Mouse (Mus musculus): Measurements from ENCODE around the gene Rpl22l1. TPM values are rescaled to one million over a fixed set of nuclear protein-coding genes. Genes with fewer than 3 reads are reported as not detected.
"Not testable (repeated sequence)": the region's sequence is repeated elsewhere in the genome, so short reads cannot be mapped to it uniquely, and the experiment has no call there.

Gene Rpl22l1
- polyA plus RNA-seq, 1 experiment from 2014 or later, result 174 TPM

- no peaks in the 10 kb centered on the region for H3K27me3 ChIP-seq (replicated peaks; ENCODE audit: control insufficient read depth, insufficient read depth, low read length)
- no peaks in the 10 kb centered on the region for H3K9me3 ChIP-seq (ENCODE audit: control insufficient read depth, low read length)
- ATAC-seq, result no peak
- 85% methylated on average over 4 of the region's 4 CpGs for WGBS
- no peaks in the 10 kb centered on the region for H3K4me1 ChIP-seq (replicated peaks; ENCODE audit: control insufficient read depth, insufficient read depth, low read length)
- no peak overlapping the region for H3K9ac ChIP-seq (replicated peaks; ENCODE audit: low read depth, low read length)
- H3K4me2 ChIP-seq (ENCODE audit: low read length), result no peak overlapping the region
- no peak overlapping the region for H3K4me3 ChIP-seq (replicated peaks; ENCODE audit: low read length)
- H3K36me3 ChIP-seq (ENCODE audit: control insufficient read depth, insufficient read depth), result no peaks in the 10 kb centered on the region
- H3K27ac ChIP-seq (ENCODE audit: low read length), result no peak overlapping the region
Observed at GRCm38 (mm10) chr3:28816010-28816540, 10.8 kb downstream of the Rpl22l1 start.

GRCm38 (mm10) chr3:28826272-28826671, 21.0 kb downstream of the Rpl22l1 start:
- H3K4me2 ChIP-seq (ENCODE audit: low read length), result no peak overlapping the region
- H3K4me1 ChIP-seq (replicated peaks; ENCODE audit: control insufficient read depth, insufficient read depth, low read length), result no peaks in the 10 kb centered on the region
- H3K9ac ChIP-seq (replicated peaks; ENCODE audit: low read depth, low read length), result no peak overlapping the region
- no peaks in the 10 kb centered on the region for H3K27me3 ChIP-seq (replicated peaks; ENCODE audit: control insufficient read depth, insufficient read depth, low read length)
- H3K9me3 ChIP-seq (ENCODE audit: control insufficient read depth, low read length), result no peaks in the 10 kb centered on the region
- 83% methylated on average over 1 of the region's 1 CpGs for WGBS
- no peaks in the 10 kb centered on the region for H3K36me3 ChIP-seq (ENCODE audit: control insufficient read depth, insufficient read depth)
- no peak overlapping the region for H3K27ac ChIP-seq (ENCODE audit: low read length)
- no peak overlapping the region for H3K4me3 ChIP-seq (replicated peaks; ENCODE audit: low read length)
- ATAC-seq, result no peak

GRCm38 (mm10) chr3:28827605-28828004, 22.4 kb downstream of the Rpl22l1 start:
- no peaks in the 10 kb centered on the region for H3K9me3 ChIP-seq (ENCODE audit: control insufficient read depth, low read length)
- no peaks in the 10 kb centered on the region for H3K4me1 ChIP-seq (replicated peaks; ENCODE audit: control insufficient read depth, insufficient read depth, low read length)
- H3K4me2 ChIP-seq (ENCODE audit: low read length), result no peak overlapping the region
- no peak overlapping the region for H3K9ac ChIP-seq (replicated peaks; ENCODE audit: low read depth, low read length)
- no peak overlapping the region for H3K27ac ChIP-seq (ENCODE audit: low read length)
- ATAC-seq, result no peak
- WGBS, result 73% methylated on average over 2 of the region's 2 CpGs
- H3K36me3 ChIP-seq (ENCODE audit: control insufficient read depth, insufficient read depth), result no peaks in the 10 kb centered on the region
- no peak overlapping the region for H3K4me3 ChIP-seq (replicated peaks; ENCODE audit: low read length)
- H3K27me3 ChIP-seq (replicated peaks; ENCODE audit: control insufficient read depth, insufficient read depth, low read length), result no peaks in the 10 kb centered on the region

- no peak overlapping the region for H3K9ac ChIP-seq (replicated peaks; ENCODE audit: low read depth, low read length)
- WGBS, result 85% methylated on average over 2 of the region's 2 CpGs
- ATAC-seq, result no peak
Observed at GRCm38 (mm10) chr3:28829454-28829853, 24.2 kb downstream of the Rpl22l1 start.

GRCm38 (mm10) chr3:28836796-28837371, 31.6 kb downstream of the Rpl22l1 start:
- Histone ChIP-seq H3K36me3 (ENCODE audit: control insufficient read depth, insufficient read depth) (no peaks in the 10 kb centered on the region), H3K4me1 (replicated peaks; ENCODE audit: control insufficient read depth, insufficient read depth, low read length) (no peaks in the 10 kb centered on the region), H3K9me3 (ENCODE audit: control insufficient read depth, low read length) (no peaks in the 10 kb centered on the region), H3K4me3 (replicated peaks; ENCODE audit: low read length) (no peak overlapping the region), H3K27me3 (replicated peaks; ENCODE audit: control insufficient read depth, insufficient read depth, low read length) (no peaks in the 10 kb centered on the region), H3K9ac (replicated peaks; ENCODE audit: low read depth, low read length) (no peak overlapping the region), H3K27ac (ENCODE audit: low read length) (no peak overlapping the region), H3K4me2 (ENCODE audit: low read length) (no peak overlapping the region)
- WGBS, result 84% methylated on average over 2 of the region's 2 CpGs
- no peak for ATAC-seq

More at GRCm38 (mm10) chr3:28829454-28829853, 24.2 kb downstream of the Rpl22l1 start:
- no peaks in the 10 kb centered on the region for H3K27me3 ChIP-seq (replicated peaks; ENCODE audit: control insufficient read depth, insufficient read depth, low read length)
- no peak overlapping the region for H3K4me2 ChIP-seq (ENCODE audit: low read length)
- no peaks in the 10 kb centered on the region for H3K9me3 ChIP-seq (ENCODE audit: control insufficient read depth, low read length)
- no peaks in the 10 kb centered on the region for H3K36me3 ChIP-seq (ENCODE audit: control insufficient read depth, insufficient read depth)
- H3K4me1 ChIP-seq (replicated peaks; ENCODE audit: control insufficient read depth, insufficient read depth, low read length), result no peaks in the 10 kb centered on the region
- no peak overlapping the region for H3K4me3 ChIP-seq (replicated peaks; ENCODE audit: low read length)
- H3K27ac ChIP-seq (ENCODE audit: low read length), result no peak overlapping the region

- H3K9ac ChIP-seq (replicated peaks; ENCODE audit: low read depth, low read length), result no peak overlapping the region
- no peaks in the 10 kb centered on the region for H3K27me3 ChIP-seq (replicated peaks; ENCODE audit: control insufficient read depth, insufficient read depth, low read length)
- no peaks in the 10 kb centered on the region for H3K9me3 ChIP-seq (ENCODE audit: control insufficient read depth, low read length)
- H3K4me2 ChIP-seq (ENCODE audit: low read length), result no peak overlapping the region
- H3K4me3 ChIP-seq (replicated peaks; ENCODE audit: low read length), result no peak overlapping the region
- no peaks in the 10 kb centered on the region for H3K4me1 ChIP-seq (replicated peaks; ENCODE audit: control insufficient read depth, insufficient read depth, low read length)
- no peak overlapping the region for H3K27ac ChIP-seq (ENCODE audit: low read length)
- H3K36me3 ChIP-seq (ENCODE audit: control insufficient read depth, insufficient read depth), result no peaks in the 10 kb centered on the region
- 23% methylated on average over 3 of the region's 3 CpGs for WGBS
- ATAC-seq, result no peak
Observed at GRCm38 (mm10) chr3:28841886-28842649, 36.8 kb downstream of the Rpl22l1 start.

- H3K27ac ChIP-seq (ENCODE audit: low read length), result no peak overlapping the region
- no peaks in the 10 kb centered on the region for H3K4me1 ChIP-seq (replicated peaks; ENCODE audit: control insufficient read depth, insufficient read depth, low read length)
- H3K9ac ChIP-seq (replicated peaks; ENCODE audit: low read depth, low read length), result no peak overlapping the region
- 54% methylated on average over 8 of the region's 8 CpGs for WGBS
- H3K36me3 ChIP-seq (ENCODE audit: control insufficient read depth, insufficient read depth), result no peaks in the 10 kb centered on the region
- no peaks in the 10 kb centered on the region for H3K9me3 ChIP-seq (ENCODE audit: control insufficient read depth, low read length)
- no peaks in the 10 kb centered on the region for H3K27me3 ChIP-seq (replicated peaks; ENCODE audit: control insufficient read depth, insufficient read depth, low read length)
- no peak overlapping the region for H3K4me2 ChIP-seq (ENCODE audit: low read length)
- no peak overlapping the region for H3K4me3 ChIP-seq (replicated peaks; ENCODE audit: low read length)
- ATAC-seq, result no peak
Observed at GRCm38 (mm10) chr3:28843231-28843630, 38.0 kb downstream of the Rpl22l1 start.

- Histone ChIP-seq H3K9me3 (ENCODE audit: control insufficient read depth, low read length) (no peaks in the 10 kb centered on the region), H3K36me3 (ENCODE audit: control insufficient read depth, insufficient read depth) (no peaks in the 10 kb centered on the region), H3K4me1 (replicated peaks; ENCODE audit: control insufficient read depth, insufficient read depth, low read length) (no peaks in the 10 kb centered on the region), H3K27me3 (replicated peaks; ENCODE audit: control insufficient read depth, insufficient read depth, low read length) (no peaks in the 10 kb centered on the region), H3K4me3 (replicated peaks; ENCODE audit: low read length) (no peak overlapping the region), H3K9ac (replicated peaks; ENCODE audit: low read depth, low read length) (no peak overlapping the region), H3K4me2 (ENCODE audit: low read length) (no peak overlapping the region), H3K27ac (ENCODE audit: low read length) (no peak overlapping the region)
- no peak for ATAC-seq
Observed at GRCm38 (mm10) chr3:28847115-28847514, 41.9 kb downstream of the Rpl22l1 start.

- not testable (repeated sequence) for H3K9ac ChIP-seq (replicated peaks; ENCODE audit: low read depth, low read length); H3K27me3 ChIP-seq (replicated peaks; ENCODE audit: control insufficient read depth, insufficient read depth, low read length); H3K36me3 ChIP-seq (ENCODE audit: control insufficient read depth, insufficient read depth); H3K4me2 ChIP-seq (ENCODE audit: low read length); ATAC-seq; H3K4me3 ChIP-seq (replicated peaks; ENCODE audit: low read length); H3K4me1 ChIP-seq (replicated peaks; ENCODE audit: control insufficient read depth, insufficient read depth, low read length); H3K27ac ChIP-seq (ENCODE audit: low read length); H3K9me3 ChIP-seq (ENCODE audit: control insufficient read depth, low read length)
- WGBS, result 79% methylated on average over 3 of the region's 3 CpGs
Observed at GRCm38 (mm10) chr3:28852174-28852573, 46.9 kb downstream of the Rpl22l1 start.
